Mouse (Mus musculus) olfactory bulb, adult 2 months (tissue): Measurements from ENCODE around the gene Ppp2r1b. TPM values are rescaled to one million over a fixed set of nuclear protein-coding genes. Genes with fewer than 3 reads are reported as not detected.

Experiments used
- H3K27ac ChIP-seq: fragments of 200-500 bp; 2 replicates; pipeline ENCODE4 v1.5.1; 2012; ENCODE audit warnings: low read depth, low read length; ENCODE audit not compliant: insufficient read depth
- H3K4me1 ChIP-seq: fragments of 200-500 bp; 2 replicates; pipeline ENCODE4 v1.6.1; 2012; ENCODE audit warnings: low read length; ENCODE audit not compliant: control insufficient read depth, insufficient read depth
- H3K4me3 ChIP-seq: fragments of 200-500 bp; 2 replicates; pipeline ENCODE4 v1.5.1; 2012; ENCODE audit warnings: mild to moderate bottlenecking, low read depth, low read length, moderate library complexity; ENCODE audit not compliant: insufficient read depth
- CTCF ChIP-seq: fragments of 200-500 bp; IDR thresholded peaks from 2 replicates; pipeline ENCODE4 v1.5.1; 2012; ENCODE audit warnings: low read depth, mild to moderate bottlenecking, low read length, moderate library complexity; ENCODE audit not compliant: insufficient read depth
- POLR2A ChIP-seq: fragments of 200-500 bp; IDR thresholded peaks from 2 replicates; pipeline ENCODE4 v1.6.1; 2012; ENCODE audit warnings: mild to moderate bottlenecking, low read depth, low read length, moderate library complexity; ENCODE audit not compliant: insufficient read depth
- WGBS: fragments of 180-500 bp; shearing (Covaris S2); methylation state at CpG from one replicate; pipeline ENCODE4 v1.1.7; 2018; 5-methylcytosine and 5-hydroxymethylcytosine counted together
- polyA plus RNA-seq: library from polyadenylated mRNA; stranded (reverse); fragments of >200 nt; gene quantifications from 2 replicates; pipeline ENCODE4 v1.2.4, GENCODE M21; 2012; ENCODE audit warnings: low replicate concordance; ENCODE audit not compliant: missing spikeins, insufficient read depth, insufficient read length

Gene Ppp2r1b
- polyA plus RNA-seq, 1 experiment, result not detected

DNA sequence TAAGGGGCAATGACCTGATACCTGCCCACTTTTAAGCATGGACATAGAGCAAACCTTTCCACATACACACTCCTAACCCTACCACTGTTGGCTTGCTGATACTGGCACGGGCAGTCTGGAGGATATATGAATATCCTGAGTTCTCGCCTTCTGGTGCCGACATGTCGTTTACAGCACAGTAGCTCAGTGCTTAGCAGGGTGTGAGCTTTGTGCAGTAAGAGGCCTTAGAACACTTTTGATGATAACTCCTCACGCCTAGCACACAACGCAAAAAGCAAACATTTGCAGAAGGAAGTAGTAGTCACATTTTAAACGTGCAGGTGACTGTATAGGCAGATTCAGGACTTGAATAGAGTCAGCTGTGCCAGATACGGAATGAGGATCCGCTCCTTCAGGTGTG, 4.7 kb downstream of the Ppp2r1b start:
- Histone ChIP-seq H3K4me1 (peaks cover 6% of the 10 kb centered on the region; the same call in 1 of the 2 replicates), H3K27ac (no peak overlapping the region), H3K4me3 (no peak overlapping the region)
- TF ChIP-seq POLR2A (no peak), CTCF (no peak)
- 80% methylated on average over 9 of the region's 9 CpGs for WGBS

DNA sequence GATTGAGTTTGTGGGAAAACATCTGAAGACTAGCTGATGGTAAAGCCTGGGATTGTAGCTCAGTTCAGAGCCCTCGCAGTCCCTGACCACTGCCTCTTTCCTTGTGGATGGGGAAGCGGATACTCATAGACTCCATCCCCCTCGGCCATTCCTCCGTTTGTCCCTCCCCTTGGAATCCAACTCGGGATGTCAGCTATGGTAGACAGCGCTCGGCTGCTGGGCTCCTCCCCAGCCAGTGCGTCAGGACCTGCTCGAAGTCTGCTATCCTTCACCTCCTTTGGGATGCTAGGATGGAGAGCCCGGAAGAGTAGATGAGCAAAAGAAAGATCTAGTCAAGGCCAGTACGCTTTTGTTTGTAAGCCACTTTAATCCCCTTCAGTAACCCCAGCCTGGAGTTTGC, 5.2 kb downstream of the Ppp2r1b start:
- Histone ChIP-seq H3K4me1 (peaks cover 6% of the 10 kb centered on the region; the same call in 1 of the 2 replicates), H3K27ac (no peak overlapping the region), H3K4me3 (no peak overlapping the region)
- 33% methylated on average over 11 of the region's 11 CpGs for WGBS
- TF ChIP-seq POLR2A, result no peak
- TF ChIP-seq CTCF, result no peak

DNA sequence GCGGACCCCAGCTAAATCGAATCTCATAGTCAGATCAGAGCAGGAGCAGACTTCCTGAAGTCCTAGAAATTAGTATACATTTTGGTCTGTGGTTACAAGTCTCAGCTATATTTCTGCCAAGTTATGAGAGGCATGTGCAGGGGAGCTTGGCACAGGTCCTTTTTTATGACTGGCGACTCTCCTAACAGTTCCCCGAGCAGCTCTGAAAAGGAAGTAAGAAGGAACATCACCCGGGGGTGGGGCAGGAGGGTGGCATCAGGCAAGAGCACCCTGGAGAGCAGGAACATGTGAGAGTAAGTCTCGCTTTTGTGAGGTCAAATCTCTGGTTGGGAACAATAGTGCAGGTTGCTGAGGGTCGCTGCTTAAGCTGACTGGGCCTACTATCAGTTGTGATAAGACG, 5.6 kb downstream of the Ppp2r1b start:
- Histone ChIP-seq H3K4me3 (no peak overlapping the region), H3K27ac (no peak overlapping the region), H3K4me1 (peaks cover 6% of the 10 kb centered on the region; the same call in 1 of the 2 replicates)
- TF ChIP-seq CTCF (no peak), POLR2A (no peak)
- WGBS, result 47% methylated on average over 8 of the region's 8 CpGs

DNA sequence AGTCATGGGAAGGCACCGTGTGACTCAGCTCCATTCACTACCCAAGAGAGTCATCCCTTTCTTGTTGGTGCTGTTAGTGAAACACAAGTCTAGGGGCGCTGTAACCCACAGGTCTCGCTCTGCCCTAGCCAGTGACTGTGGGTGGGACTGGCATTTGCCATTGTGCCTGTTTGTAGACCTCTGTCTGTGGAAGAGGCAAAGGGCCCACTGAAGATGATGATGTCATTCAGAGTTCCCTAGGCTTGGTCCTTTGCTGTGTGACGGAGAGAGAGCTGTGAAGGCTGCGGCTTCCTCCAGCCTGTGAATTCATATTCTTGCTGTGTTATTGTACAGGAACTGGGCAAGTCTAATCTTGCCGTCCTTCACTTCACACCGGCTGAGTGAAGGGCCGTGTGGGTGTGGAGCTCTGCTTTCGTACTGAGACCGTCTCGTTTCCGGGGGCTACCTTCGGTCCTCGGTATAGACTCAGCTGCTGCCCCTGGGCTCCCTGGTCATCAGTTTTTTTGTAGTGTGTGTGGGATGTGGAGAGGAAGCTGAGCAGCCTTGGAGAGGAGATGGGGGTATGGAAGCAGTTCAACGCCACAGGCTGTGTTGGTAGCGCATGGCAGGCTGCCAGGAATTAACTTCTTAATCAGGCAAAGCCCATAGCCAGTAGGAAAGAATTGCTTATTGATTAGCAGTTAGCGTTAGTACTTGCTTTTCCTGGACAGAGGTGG, 7.7 kb downstream of the Ppp2r1b start:
- TF ChIP-seq POLR2A (no peak), CTCF (no peak)
- no peak overlapping the region for H3K4me3 ChIP-seq
- H3K4me1 ChIP-seq, result peaks cover 8% of the 10 kb centered on the region; the same call in 1 of the 2 replicates
- 34% methylated on average over 17 of the region's 17 CpGs for WGBS
- no peak overlapping the region for H3K27ac ChIP-seq

DNA sequence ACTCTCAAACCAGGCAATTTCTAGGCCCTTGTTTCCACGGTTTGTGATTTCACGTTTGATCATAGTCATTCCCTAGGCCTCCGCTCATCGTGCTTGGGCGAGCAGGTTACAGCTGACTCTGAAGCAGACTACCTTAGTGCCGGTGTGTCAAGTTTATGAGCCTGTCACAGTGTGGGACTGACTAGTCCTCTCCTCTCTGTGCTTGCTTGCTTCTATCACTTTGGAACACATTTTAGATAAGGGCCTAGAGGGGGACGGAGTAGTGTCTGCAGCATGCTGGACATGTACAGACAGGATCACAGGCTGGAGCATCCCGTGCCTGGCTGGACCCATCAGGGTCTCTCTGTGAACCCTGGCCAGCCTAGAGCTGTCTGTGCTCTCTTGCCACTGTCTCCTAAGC, 9.3 kb downstream of the Ppp2r1b start:
- Histone ChIP-seq H3K27ac (no peak overlapping the region), H3K4me1 (peaks cover 8% of the 10 kb centered on the region; the same call in 1 of the 2 replicates), H3K4me3 (no peak overlapping the region)
- 87% methylated on average over 8 of the region's 8 CpGs for WGBS
- TF ChIP-seq POLR2A (no peak), CTCF (no peak)

DNA sequence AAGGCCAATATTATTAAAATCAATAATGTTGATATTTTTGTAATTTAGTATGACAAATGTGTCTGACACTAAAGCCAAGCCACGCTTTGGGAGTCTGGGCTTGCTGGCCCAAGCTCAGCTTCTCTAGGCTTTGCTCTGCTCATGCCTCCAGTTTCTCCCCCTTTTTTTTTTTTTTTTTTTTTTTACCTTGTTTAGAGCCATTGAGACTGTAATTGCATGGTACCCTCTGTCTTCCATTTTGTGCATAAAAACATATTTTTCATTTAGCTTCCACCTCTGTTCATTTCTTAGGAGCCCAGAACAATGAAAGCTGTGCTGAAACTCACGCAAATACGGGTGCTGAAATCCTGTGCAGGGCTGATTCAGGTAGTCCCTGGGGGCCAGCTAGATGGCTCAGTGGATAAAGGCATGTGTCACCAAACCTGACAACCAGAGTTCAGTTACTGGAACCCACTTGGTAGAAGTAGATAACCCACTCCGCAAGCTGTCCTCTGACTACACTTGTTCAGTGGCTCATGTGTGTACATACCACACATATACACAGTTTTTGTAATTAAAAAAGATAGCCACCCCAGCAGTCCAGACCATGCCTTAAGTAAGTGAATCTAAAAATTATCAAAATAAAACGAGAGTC, 10.1 kb downstream of the Ppp2r1b start:
- TF ChIP-seq POLR2A, result no peak
- no peak for TF ChIP-seq CTCF
- Histone ChIP-seq H3K27ac (no peak overlapping the region), H3K4me1 (peaks cover 8% of the 10 kb centered on the region; the same call in 1 of the 2 replicates), H3K4me3 (no peak overlapping the region)
- WGBS, result 96% methylated on average over 5 of the region's 5 CpGs

DNA sequence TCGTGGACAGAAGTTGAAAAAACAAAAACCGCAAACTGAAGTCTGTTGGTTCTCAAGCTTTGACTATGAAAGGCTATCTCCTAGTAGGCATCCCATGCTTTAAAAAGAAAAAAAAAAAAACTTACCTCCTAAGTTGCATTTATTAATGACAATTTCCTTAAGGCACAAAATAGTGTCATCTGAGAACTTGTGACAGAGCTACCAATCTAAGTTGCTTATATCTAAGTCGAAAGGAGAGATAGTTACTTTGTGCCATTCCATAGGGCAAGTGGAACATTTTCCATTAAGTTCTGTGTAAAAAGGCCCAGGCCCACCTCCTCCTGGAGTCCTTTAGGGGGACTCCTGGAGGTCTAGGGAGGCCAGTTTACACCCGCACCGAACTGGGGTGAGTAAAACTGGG, 10.7 kb downstream of the Ppp2r1b start:
- WGBS, result 71% methylated on average over 5 of the region's 5 CpGs
- Histone ChIP-seq H3K27ac (no peak overlapping the region), H3K4me3 (no peak overlapping the region), H3K4me1 (peaks cover 8% of the 10 kb centered on the region; the same call in 1 of the 2 replicates)
- no peak for TF ChIP-seq CTCF
- no peak for TF ChIP-seq POLR2A

DNA sequence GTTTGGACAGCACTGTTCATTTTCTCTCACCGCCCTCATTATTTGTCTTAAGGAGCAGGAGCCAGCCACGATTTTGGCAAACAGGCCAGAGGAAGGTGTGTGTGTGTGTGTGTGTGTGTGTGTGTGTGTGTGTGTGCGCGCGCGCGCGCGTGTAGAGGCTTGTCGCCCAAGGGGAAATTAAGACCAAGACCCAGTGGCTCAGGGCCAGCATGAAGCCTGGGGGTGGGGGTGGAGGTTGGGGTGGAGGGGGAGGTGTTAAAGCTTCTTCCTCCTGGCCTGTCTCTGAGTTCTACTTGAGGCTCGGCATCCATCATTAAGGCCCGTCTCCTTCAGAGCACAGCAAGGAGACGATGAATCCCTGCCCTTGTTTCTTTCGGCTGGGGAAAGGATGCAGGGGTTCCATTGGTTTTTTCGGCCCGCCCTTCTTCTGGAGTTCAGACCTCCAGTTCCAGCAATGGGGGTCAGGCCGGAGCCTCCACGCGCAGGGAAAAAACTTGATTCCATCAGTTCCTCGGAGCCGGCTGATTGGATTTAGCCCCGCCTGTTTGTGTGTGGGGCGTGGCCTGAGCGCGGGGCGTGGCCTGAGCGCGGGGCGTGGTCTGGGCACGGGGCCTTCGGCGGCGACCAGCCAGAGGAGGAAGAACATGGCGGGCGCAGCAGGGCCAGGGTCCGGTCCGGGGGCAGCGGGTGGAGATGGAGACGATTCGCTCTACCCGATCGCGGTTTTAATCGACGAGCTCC, 11.4 kb downstream of the Ppp2r1b start:
- H3K4me3 ChIP-seq, result peak overlapping the region; percentile 68
- under 1% methylated on average over 44 of the region's 45 CpGs for WGBS

DNA sequence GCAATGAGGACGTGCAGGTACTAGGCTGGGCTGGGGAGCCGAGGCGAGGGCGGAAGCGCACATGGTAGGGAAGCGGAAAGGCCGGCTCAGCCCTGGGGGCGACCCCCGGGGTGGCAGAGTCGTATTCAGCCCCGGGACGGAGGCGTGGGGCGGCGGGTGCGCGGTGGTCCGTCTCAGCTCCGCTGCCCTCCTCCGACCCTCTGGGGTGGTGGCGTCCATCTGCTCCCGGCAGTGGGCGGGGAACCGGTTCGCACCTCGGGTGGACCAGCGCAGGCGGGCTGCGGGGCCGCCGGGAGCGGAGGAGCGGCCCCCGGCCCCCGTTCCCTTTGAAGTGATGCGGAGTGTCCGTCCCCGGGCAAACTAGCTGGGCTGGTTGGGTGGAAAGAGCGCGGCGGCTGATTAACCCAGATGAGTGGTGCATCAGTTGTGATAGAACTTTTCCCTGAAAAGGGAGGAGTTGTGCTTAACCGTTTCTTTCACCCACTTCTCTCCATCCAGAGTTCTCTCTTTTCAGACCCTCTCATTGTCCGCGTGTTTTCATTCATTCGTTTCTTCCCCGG, 12.1 kb downstream of the Ppp2r1b start:
- under 1% methylated on average over 46 of the region's 46 CpGs for WGBS
- Histone ChIP-seq H3K4me3 (peak overlapping the region; percentile 68), H3K27ac (no peak overlapping the region), H3K4me1 (peaks cover 8% of the 10 kb centered on the region; the same call in 1 of the 2 replicates)
- TF ChIP-seq POLR2A (no peak), CTCF (0 out of 2 replicates have a peak, but pooled peaks have one; percentile 7)

More for the DNA sequence above, 11.4 kb downstream of the Ppp2r1b start:
- H3K27ac ChIP-seq, result no peak overlapping the region
- peak; percentile 46; the same call in 1 of the 2 replicates for TF ChIP-seq POLR2A
- no peak for TF ChIP-seq CTCF
- peaks cover 8% of the 10 kb centered on the region; the same call in 1 of the 2 replicates for H3K4me1 ChIP-seq
